Mouse (Mus musculus) myocyte (in vitro differentiated cells): ENCODE measurements around the gene Tmem252. TPM values are rescaled to one million over a fixed set of nuclear protein-coding genes. Genes with fewer than 3 reads are reported as not detected.

Experiments used
- H3K27me3 ChIP-seq: one replicate; pipeline ENCODE4 v1.6.1; 2011; ENCODE audit not compliant: control insufficient read depth, insufficient read depth, insufficient read length
- H3K36me3 ChIP-seq: one replicate; pipeline ENCODE4 v1.6.1; 2011; ENCODE audit not compliant: control insufficient read depth, insufficient read depth
- H3K4me2 ChIP-seq: one replicate; pipeline ENCODE4 v1.6.1; 2011; ENCODE audit warnings: low read depth, control low read depth
- H3K4me3 ChIP-seq: one replicate; pipeline ENCODE4 v1.5.1; 2011; ENCODE audit warnings: mild to moderate bottlenecking, control low read depth, moderate library complexity
- H3K79me2 ChIP-seq: one replicate; pipeline ENCODE4 v1.6.1; 2011; ENCODE audit not compliant: control insufficient read depth, insufficient read depth
- H3ac ChIP-seq: one replicate; pipeline ENCODE4 v1.6.1; 2011; ENCODE audit not compliant: control insufficient read depth, insufficient read length
- CEBPB ChIP-seq: IDR thresholded peaks from 2 replicates; pipeline ENCODE4 v1.6.1; 2011; ENCODE audit warnings: mild to moderate bottlenecking, moderate library complexity; ENCODE audit not compliant: poor library complexity, insufficient read depth, severe bottlenecking
- E2F4 ChIP-seq: IDR thresholded peaks from one replicate; pipeline ENCODE4 v1.6.1; 2011; ENCODE audit warnings: mild to moderate bottlenecking, control low read depth, moderate library complexity; ENCODE audit not compliant: insufficient read depth
- MAX ChIP-seq: IDR thresholded peaks from one replicate; pipeline ENCODE4 v1.6.1; 2011; ENCODE audit warnings: low read depth, mild to moderate bottlenecking, control low read depth
- MYOD1 ChIP-seq, 3 experiments: IDR thresholded peaks; one replicate each; pipeline ENCODE4 v1.6.1; 2011; ENCODE audit warnings: control low read depth in 2 of 3, low read depth in 2 of 3, mild to moderate bottlenecking in 2 of 3, moderate library complexity in 1 of 3; ENCODE audit not compliant: insufficient read length in 2 of 3, control insufficient read depth in 1 of 3
- MYOG ChIP-seq, 3 experiments: IDR thresholded peaks; one replicate each; pipeline ENCODE4 v1.6.1; 2011; ENCODE audit warnings: control low read depth in 2 of 3, low read depth in 2 of 3, mild to moderate bottlenecking in 2 of 3; ENCODE audit not compliant: insufficient read length in 2 of 3, control insufficient read depth in 1 of 3, insufficient read depth in 1 of 3
- POLR2A ChIP-seq: IDR thresholded peaks from one replicate; pipeline ENCODE4 v1.6.1; 2011; ENCODE audit warnings: low read depth, mild to moderate bottlenecking, control low read depth, moderate library complexity; ENCODE audit not compliant: insufficient read length
- POLR2AphosphoS2 ChIP-seq: IDR thresholded peaks from one replicate; pipeline ENCODE4 v1.6.1; 2011; ENCODE audit warnings: low read depth, control low read depth; ENCODE audit not compliant: insufficient read length
- REST ChIP-seq: IDR thresholded peaks from one replicate; pipeline ENCODE4 v1.6.1; 2011; ENCODE audit warnings: mild to moderate bottlenecking, control low read depth, moderate library complexity; ENCODE audit not compliant: insufficient read depth, insufficient read length
- SRF ChIP-seq: IDR thresholded peaks from one replicate; pipeline ENCODE4 v1.6.1; 2011; ENCODE audit warnings: low read depth; ENCODE audit not compliant: control insufficient read depth, insufficient read length
- TCF12 ChIP-seq: IDR thresholded peaks from one replicate; pipeline ENCODE4 v1.6.1; 2011; ENCODE audit warnings: mild to moderate bottlenecking, control low read depth; ENCODE audit not compliant: poor library complexity, insufficient read depth, severe bottlenecking
- TCF3 ChIP-seq: IDR thresholded peaks from one replicate; pipeline ENCODE4 v1.6.1; 2011; ENCODE audit warnings: low read depth, control low read depth; ENCODE audit not compliant: insufficient read length
- USF1 ChIP-seq: IDR thresholded peaks from one replicate; pipeline ENCODE4 v1.6.1; 2011; ENCODE audit warnings: low read depth, mild to moderate bottlenecking, control low read depth, moderate library complexity
- polyA plus RNA-seq: library from polyadenylated mRNA; unstranded; fragments of >200 nt; fragmentation: generic; extraction: Trizol; gene quantifications from one replicate; pipeline ENCODE4 v1.2.1, GENCODE M21; 2012; ENCODE audit warnings: missing spikeins

Gene Tmem252
- polyA plus RNA-seq, 1 experiment: 2.7 TPM

DNA sequence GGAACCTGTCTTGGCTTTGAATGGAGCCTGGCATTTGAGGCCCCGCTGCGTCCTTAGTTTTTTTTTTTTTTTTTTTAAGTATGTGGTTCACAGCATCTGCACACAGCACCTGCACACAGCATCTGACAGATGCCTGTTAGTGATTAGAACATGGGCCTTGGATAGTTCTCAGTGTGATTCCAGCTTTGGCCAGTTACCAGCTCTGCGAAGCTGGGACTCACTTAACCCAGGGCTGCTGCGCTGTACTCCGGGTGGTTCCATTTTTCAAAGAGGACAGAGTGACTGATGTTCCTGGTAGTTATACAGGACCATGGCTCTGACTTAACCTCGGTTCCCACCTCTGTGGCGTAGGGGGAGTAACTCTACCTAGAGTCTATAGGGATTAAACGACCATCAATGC lies 23.4 kb upstream of the Tmem252 start:
- Histone ChIP-seq H3K4me2 (no peak overlapping the region), H3K4me3 (no peak overlapping the region)
- TF ChIP-seq TCF12: no peak
- TF ChIP-seq TCF3: no peak
- no peak for TF ChIP-seq POLR2AphosphoS2
- TF ChIP-seq POLR2A: no peak
- no peak for TF ChIP-seq CEBPB
- no peak for TF ChIP-seq USF1
- no peak for TF ChIP-seq MYOG (IDR thresholded peaks at IDR 0.05; ENCODE audit: control insufficient read depth in 1 of 3, insufficient read depth in 1 of 3, insufficient read length in 2 of 3, low read depth in 2 of 3)
- TF ChIP-seq E2F4: no peak
- no peak for TF ChIP-seq MYOD1 (IDR thresholded peaks at IDR 0.05; ENCODE audit: control insufficient read depth in 1 of 3, insufficient read length in 2 of 3, low read depth in 2 of 3)
- TF ChIP-seq SRF: no peak
- no peak for TF ChIP-seq MAX
- TF ChIP-seq REST: no peak

GRCm38 (mm10) chr19:24651595-24651994 lies 22.2 kb upstream of the Tmem252 start:
- Histone ChIP-seq H3ac (no peak overlapping the region), H3K27me3 (no peaks in the 10 kb centered on the region), H3K4me2 (no peak overlapping the region), H3K79me2 (no peaks in the 10 kb centered on the region), H3K36me3 (no peaks in the 10 kb centered on the region), H3K4me3 (no peak overlapping the region)
- no peak for TF ChIP-seq MAX
- no peak for TF ChIP-seq USF1

More for the DNA sequence above, 23.4 kb upstream of the Tmem252 start:
- Histone ChIP-seq H3K79me2 (no peaks in the 10 kb centered on the region), H3ac (no peak overlapping the region), H3K27me3 (no peaks in the 10 kb centered on the region), H3K36me3 (no peaks in the 10 kb centered on the region)

DNA sequence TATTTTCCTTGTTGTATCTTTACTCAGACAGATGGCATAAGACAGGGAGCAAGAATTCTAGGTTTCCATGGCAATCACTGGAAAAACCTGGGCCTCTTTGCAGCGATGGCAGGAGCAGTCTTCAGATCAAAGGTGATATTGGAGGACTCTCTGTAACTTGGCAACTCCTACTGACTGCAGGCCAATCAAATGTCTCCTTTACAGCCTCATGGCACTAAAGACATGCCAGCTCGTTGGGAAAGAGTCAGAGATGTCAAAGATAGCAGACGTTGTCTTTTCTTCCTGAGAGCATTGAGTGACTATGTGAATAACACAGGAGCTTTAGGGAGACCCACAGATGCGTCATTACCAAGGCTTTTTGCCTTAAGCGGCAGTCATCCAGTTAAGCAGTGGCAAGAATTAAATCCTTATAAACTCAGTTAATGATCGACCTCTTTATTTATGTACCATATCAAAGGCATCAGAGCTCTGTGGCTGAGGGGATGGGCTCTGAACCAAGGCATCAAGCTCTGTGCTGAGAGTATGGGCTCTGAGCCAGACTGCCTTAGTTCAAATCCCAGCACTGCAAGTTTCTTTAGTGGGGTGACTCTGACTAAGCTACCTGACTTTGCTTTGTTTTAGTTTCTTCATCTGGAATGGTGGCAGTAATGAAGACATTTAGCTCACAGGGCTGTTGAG lies 21.3 kb upstream of the Tmem252 start:
- Histone ChIP-seq H3K79me2 (no peaks in the 10 kb centered on the region), H3K4me3 (no peak overlapping the region), H3ac (no peak overlapping the region), H3K4me2 (no peak overlapping the region), H3K27me3 (no peaks in the 10 kb centered on the region), H3K36me3 (no peaks in the 10 kb centered on the region)
- TF ChIP-seq USF1 (no peak), TCF12 (no peak), CEBPB (no peak), MAX (no peak)

DNA sequence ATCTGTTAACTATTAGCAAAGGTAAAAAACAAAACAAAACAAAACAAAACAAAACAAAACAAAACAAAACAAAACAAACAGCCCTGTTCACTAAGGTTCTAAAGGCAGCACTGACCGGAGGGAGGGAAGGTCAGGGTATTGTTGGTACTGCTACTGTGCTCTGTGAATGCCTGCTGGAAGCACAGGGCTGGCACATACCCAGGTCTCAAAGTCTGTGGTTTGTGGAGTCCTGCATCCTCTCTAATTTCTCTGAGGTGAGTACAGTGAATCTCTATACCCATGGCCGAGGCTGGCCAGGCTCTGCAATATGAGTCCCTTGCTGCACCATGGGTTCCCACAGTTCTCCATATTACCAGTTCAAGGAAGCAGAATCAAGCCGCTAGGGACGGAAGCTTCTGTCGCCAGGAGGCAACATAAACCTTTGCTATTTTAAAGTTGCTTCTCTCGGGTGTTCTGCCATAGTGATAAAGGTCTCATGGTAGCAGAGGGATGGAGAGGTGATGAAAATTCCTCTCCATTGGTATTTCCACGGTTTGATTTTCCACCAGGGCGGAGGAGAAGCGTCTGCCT lies 20.5 kb upstream of the Tmem252 start:
- H3K4me2 ChIP-seq: no peak overlapping the region
- TF ChIP-seq TCF12: no peak
- H3K79me2 ChIP-seq: no peaks in the 10 kb centered on the region
- no peak overlapping the region for H3ac ChIP-seq
- H3K4me3 ChIP-seq: no peak overlapping the region
- no peaks in the 10 kb centered on the region for H3K36me3 ChIP-seq
- no peaks in the 10 kb centered on the region for H3K27me3 ChIP-seq

DNA sequence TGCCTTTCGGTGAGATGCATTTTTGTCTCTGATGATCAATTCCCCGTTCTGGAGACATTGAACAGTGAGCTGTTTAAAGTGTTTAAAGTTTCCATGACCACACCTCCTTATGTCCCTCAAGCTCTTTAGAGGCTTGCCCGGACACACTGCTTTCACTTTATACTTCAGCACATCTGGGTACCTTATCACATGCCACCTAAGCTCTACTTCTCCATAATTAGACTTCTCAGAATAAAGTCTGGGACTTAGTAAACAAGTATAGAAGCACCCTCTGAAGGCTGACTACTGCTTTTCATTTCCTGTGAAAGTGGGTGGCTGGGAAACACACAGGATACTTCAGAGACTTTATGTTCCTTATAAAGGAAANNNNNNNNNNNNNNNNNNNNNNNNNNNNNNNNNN lies 16.8 kb upstream of the Tmem252 start:
- TF ChIP-seq USF1: no peak
- no peak overlapping the region for H3ac ChIP-seq
- no peak overlapping the region for H3K4me3 ChIP-seq
- H3K27me3 ChIP-seq: no peaks in the 10 kb centered on the region
- no peaks in the 10 kb centered on the region for H3K79me2 ChIP-seq
- no peak overlapping the region for H3K4me2 ChIP-seq
- H3K36me3 ChIP-seq: no peaks in the 10 kb centered on the region

DNA sequence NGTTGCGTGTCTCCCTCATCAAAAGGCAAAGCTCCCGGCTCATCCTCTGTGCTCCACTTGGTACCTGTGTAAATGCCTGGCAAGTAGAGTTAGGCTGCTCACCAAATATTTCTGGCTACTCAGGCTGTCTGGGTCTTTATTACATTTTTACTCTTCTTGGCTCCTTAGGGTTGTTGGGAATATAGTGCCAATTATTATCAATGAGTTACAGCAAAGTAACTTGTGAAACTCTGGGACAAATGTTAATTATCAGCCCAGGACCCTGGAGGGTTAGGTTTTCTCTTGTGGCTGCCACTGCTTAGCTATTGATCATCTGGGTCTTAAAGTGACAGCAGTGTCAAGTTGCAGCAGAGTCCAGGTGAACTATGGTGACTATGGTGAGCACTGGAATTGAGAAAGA lies 11.5 kb upstream of the Tmem252 start:
- no peak overlapping the region for H3ac ChIP-seq
- H3K79me2 ChIP-seq: no peaks in the 10 kb centered on the region
- TF ChIP-seq REST: no peak
- TF ChIP-seq CEBPB: no peak
- no peak for TF ChIP-seq POLR2AphosphoS2
- no peak for TF ChIP-seq MYOD1 (IDR thresholded peaks at IDR 0.05; ENCODE audit: control insufficient read depth in 1 of 3, insufficient read length in 2 of 3, low read depth in 2 of 3)
- no peak for TF ChIP-seq MAX
- TF ChIP-seq MYOG (IDR thresholded peaks at IDR 0.05; ENCODE audit: control insufficient read depth in 1 of 3, insufficient read depth in 1 of 3, insufficient read length in 2 of 3, low read depth in 2 of 3): no peak
- no peak for TF ChIP-seq USF1
- no peak for TF ChIP-seq SRF
- no peak for TF ChIP-seq TCF3
- TF ChIP-seq TCF12: no peak
- no peak for TF ChIP-seq POLR2A
- TF ChIP-seq E2F4: no peak
- no peaks in the 10 kb centered on the region for H3K36me3 ChIP-seq
- no peak overlapping the region for H3K4me3 ChIP-seq
- no peak overlapping the region for H3K4me2 ChIP-seq
- no peaks in the 10 kb centered on the region for H3K27me3 ChIP-seq
